Mouse (Mus musculus) olfactory bulb, adult 2 months (tissue): Measurements from ENCODE around the gene Pam.

Source experiments
- CTCF ChIP-seq: fragments of 200-500 bp; IDR thresholded peaks from 2 replicates; pipeline ENCODE4 v1.5.1; 2012; ENCODE audit warnings: low read depth, mild to moderate bottlenecking, low read length, moderate library complexity; ENCODE audit not compliant: insufficient read depth
- POLR2A ChIP-seq: fragments of 200-500 bp; IDR thresholded peaks from 2 replicates; pipeline ENCODE4 v1.6.1; 2012; ENCODE audit warnings: mild to moderate bottlenecking, low read depth, low read length, moderate library complexity; ENCODE audit not compliant: insufficient read depth

GRCm38 (mm10) chr1:97877037-97877436 is 218.4 kb downstream of the Pam start:
- TF ChIP-seq CTCF (no peak), POLR2A (no peak)
